Mouse (Mus musculus) intestine, postnatal 0 days (tissue): ENCODE data around the gene Cox14. TPM values are rescaled to one million over a fixed set of nuclear protein-coding genes. Genes with fewer than 3 reads are reported as not detected.
"Not testable (repeated sequence)": the region's sequence is repeated elsewhere in the genome, so short reads cannot be mapped to it uniquely, and the experiment has no call there.

Experiments used
- ATAC-seq: fragments of 200-750 bp; cut with Nextera tagmentation; 2 replicates; pipeline ENCODE4 v1.8.0; 2017; ENCODE audit warnings: mild to moderate bottlenecking, moderate TSS enrichment, moderate library complexity
- H3K27ac ChIP-seq: fragments of 300-500 bp; sonication (generic); 2 replicates; pipeline ENCODE4 v1.5.1; 2014; ENCODE audit warnings: mild to moderate bottlenecking, low read depth, low read length, moderate library complexity
- H3K27me3 ChIP-seq: fragments of 300-500 bp; sonication (generic); replicated peaks from 2 replicates; pipeline ENCODE4 v1.6.1; 2014; ENCODE audit warnings: low read length, mixed read lengths; ENCODE audit not compliant: control insufficient read depth, insufficient read depth
- H3K36me3 ChIP-seq: fragments of 300-500 bp; sonication (generic); 2 replicates; pipeline ENCODE4 v1.6.1; 2014; ENCODE audit warnings: mild to moderate bottlenecking, moderate library complexity; ENCODE audit not compliant: control insufficient read depth, insufficient read depth
- H3K4me1 ChIP-seq: fragments of 300-500 bp; sonication (generic); replicated peaks from 2 replicates; pipeline ENCODE4 v1.6.1; 2014; ENCODE audit warnings: antibody characterized with exemption, low read length, mixed read lengths; ENCODE audit not compliant: control insufficient read depth, insufficient read depth
- H3K4me2 ChIP-seq: fragments of 300-500 bp; sonication (generic); replicated peaks from 2 replicates; pipeline ENCODE4 v1.6.1; 2014; ENCODE audit warnings: low read depth, mild to moderate bottlenecking, moderate library complexity
- H3K4me3 ChIP-seq: fragments of 300-500 bp; sonication (generic); 2 replicates; pipeline ENCODE4 v1.5.1; 2014; ENCODE audit warnings: low read depth, low read length
- H3K9ac ChIP-seq: fragments of 300-500 bp; sonication (generic); 2 replicates; pipeline ENCODE4 v1.6.1; 2014; ENCODE audit warnings: mild to moderate bottlenecking, low read depth, low read length
- H3K9me3 ChIP-seq: fragments of 300-500 bp; sonication (generic); 2 replicates; pipeline ENCODE4 v1.6.1; 2016; ENCODE audit warnings: mixed run types; ENCODE audit not compliant: control insufficient read depth
- CTCF ChIP-seq: sonication (generic); IDR thresholded peaks from 2 replicates; pipeline ENCODE4 v1.5.1; 2016; ENCODE audit warnings: low read depth, mild to moderate bottlenecking, control low read depth, antibody characterized with exemption, moderate library complexity
- WGBS: fragments of 180-500 bp; shearing (Covaris S2); extraction: QIAGEN DNeasy Blood & Tissue Kit; methylation state at CpG from one replicate; pipeline ENCODE4 v1.1.7; 2014; 5-methylcytosine and 5-hydroxymethylcytosine counted together
- polyA plus RNA-seq: library from polyadenylated mRNA; unstranded; fragments of >200 nt; fragmentation: Nextera tagmentation; extraction: Ambion mirVana; gene quantifications from 2 replicates; pipeline ENCODE4 v1.2.1, GENCODE M21; 2015

Cox14 gene
- polyA plus RNA-seq, 1 experiment from 2014 or later, result 298 TPM

DNA sequence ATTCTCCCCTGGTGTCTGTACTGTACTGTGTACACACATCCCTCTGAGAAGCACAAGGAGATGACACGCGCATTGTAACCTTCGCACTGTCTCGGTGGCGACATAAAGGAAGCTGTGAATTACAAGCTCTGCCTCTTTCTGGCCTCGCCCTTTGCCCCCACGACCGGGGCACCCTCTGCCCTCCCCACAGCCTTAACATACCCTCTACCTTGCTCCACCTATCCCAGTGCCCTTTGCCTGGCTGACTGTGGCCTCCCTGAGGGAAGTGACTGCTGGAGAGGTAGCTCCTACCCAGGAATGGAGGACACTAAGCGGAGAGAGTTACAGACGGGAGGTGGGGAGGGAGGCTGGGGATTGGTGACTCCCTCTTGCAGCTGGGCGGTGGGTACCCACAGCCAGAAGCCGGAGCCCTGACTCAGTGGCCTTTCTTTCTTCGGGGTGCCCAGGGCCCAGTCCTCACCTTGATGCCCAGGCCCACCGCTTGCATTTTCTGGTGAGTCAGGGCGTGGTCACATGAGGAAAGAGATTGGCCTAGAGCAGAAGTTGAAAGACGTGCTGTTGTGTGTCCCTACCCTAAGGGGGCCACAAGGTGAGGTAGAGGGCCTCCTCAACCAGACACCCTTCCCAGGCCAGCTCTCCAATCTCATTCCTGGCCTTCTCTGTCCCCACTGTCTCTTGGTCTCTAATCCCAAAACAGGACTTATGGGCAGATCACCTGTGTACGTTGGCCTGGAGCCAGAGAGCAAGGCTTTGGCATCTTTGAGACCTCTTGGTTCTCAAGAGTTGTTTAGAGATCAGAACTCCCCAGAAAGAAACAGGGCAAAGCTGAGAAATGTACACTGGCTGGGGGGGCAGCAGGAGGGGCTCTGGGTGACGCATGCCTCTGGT lies 25.0 kb upstream of the Cox14 start:
- Histone ChIP-seq H3K4me1 (peaks cover 3% of the 10 kb centered on the region), H3K36me3 (peaks cover 9% of the 10 kb centered on the region; the same call in 1 of the 2 replicates), H3K9me3 (no peaks in the 10 kb centered on the region), H3K4me3 (peak overlapping the region; percentile 22), H3K9ac (peak overlapping the region; percentile 40), H3K27ac (peak overlapping the region; percentile 97), H3K4me2 (peak overlapping the region; percentile 77), H3K27me3 (no peaks in the 10 kb centered on the region)
- no peak for TF ChIP-seq CTCF
- WGBS, result 46% methylated on average over 18 of the region's 18 CpGs
- peak; percentile 89 for ATAC-seq

GRCm38 (mm10) chr15:99701640-99701998 lies 23.8 kb upstream of the Cox14 start:
- H3K4me1 ChIP-seq, ATAC-seq, H3K27me3 ChIP-seq, H3K9me3 ChIP-seq: not testable (repeated sequence)
- Histone ChIP-seq H3K4me3 (peak overlapping the region; percentile 95), H3K36me3 (peaks cover 17% of the 10 kb centered on the region), H3K9ac (peak overlapping the region; percentile 96), H3K4me2 (peak overlapping the region; percentile 77), H3K27ac (peak overlapping the region; percentile 98)
- 35% methylated on average over 16 of the region's 16 CpGs for WGBS

GRCm38 (mm10) chr15:99701999-99702900 lies 23.2 kb upstream of the Cox14 start, which contains the start of gene Smarcd1:
TSS of gene Smarcd1 (plus strand) at chr15:99702129.
- Histone ChIP-seq H3K27ac (peak within 1 kb of the TSS; percentile 98), H3K4me1 (peaks cover 3% of the 10 kb centered on the region), H3K27me3 (no peaks in the 10 kb centered on the region), H3K4me3 (peak within 1 kb of the TSS; percentile 95), H3K9ac (peak within 1 kb of the TSS; percentile 96), H3K4me2 (peak within 1 kb of the TSS; percentile 77), H3K9me3 (no peaks in the 10 kb centered on the region), H3K36me3 (peaks cover 21% of the 10 kb centered on the region)
- peak; percentile 55 for ATAC-seq
- under 1% methylated on average over 71 of the region's 71 CpGs for whole genome bisulfite sequencing
- TF ChIP-seq CTCF, result peak; percentile 92

- Histone ChIP-seq H3K4me2 (peak overlapping the region; percentile 77), H3K27me3 (no peaks in the 10 kb centered on the region), H3K4me1 (peaks cover 3% of the 10 kb centered on the region), H3K9me3 (no peaks in the 10 kb centered on the region), H3K27ac (0 out of 2 replicates have a peak overlapping the region, but pooled peaks have one; percentile 98), H3K4me3 (peak overlapping the region; percentile 95), H3K36me3 (peaks cover 29% of the 10 kb centered on the region), H3K9ac (no peak overlapping the region)
- no peak for ATAC-seq
- WGBS, result 69% methylated on average over 9 of the region's 9 CpGs
- TF ChIP-seq CTCF, result 0 out of 2 replicates have a peak, but pooled peaks have one; percentile 9
Observed at GRCm38 (mm10) chr15:99703104-99703503, 22.3 kb upstream of the Cox14 start.

GRCm38 (mm10) chr15:99703676-99704040 lies 21.8 kb upstream of the Cox14 start:
- Histone ChIP-seq H3K36me3 (peaks cover 35% of the 10 kb centered on the region), H3K27me3 (no peaks in the 10 kb centered on the region), H3K4me2 (peak overlapping the region; percentile 48), H3K4me3 (no peak overlapping the region), H3K9me3 (no peaks in the 10 kb centered on the region), H3K9ac (no peak overlapping the region), H3K4me1 (peaks cover 3% of the 10 kb centered on the region), H3K27ac (peak overlapping the region; percentile 35; the same call in 1 of the 2 replicates)
- no peak for ATAC-seq
- 65% methylated on average over 5 of the region's 5 CpGs for WGBS
- TF ChIP-seq CTCF, result no peak
